Mouse (Mus musculus): ENCODE measurements around the gene Satb1. TPM values are rescaled to one million over a fixed set of nuclear protein-coding genes. Genes with fewer than 3 reads are reported as not detected.

The Satb1 gene
- polyA plus RNA-seq, 1 experiment = 0.67 TPM

DNA sequence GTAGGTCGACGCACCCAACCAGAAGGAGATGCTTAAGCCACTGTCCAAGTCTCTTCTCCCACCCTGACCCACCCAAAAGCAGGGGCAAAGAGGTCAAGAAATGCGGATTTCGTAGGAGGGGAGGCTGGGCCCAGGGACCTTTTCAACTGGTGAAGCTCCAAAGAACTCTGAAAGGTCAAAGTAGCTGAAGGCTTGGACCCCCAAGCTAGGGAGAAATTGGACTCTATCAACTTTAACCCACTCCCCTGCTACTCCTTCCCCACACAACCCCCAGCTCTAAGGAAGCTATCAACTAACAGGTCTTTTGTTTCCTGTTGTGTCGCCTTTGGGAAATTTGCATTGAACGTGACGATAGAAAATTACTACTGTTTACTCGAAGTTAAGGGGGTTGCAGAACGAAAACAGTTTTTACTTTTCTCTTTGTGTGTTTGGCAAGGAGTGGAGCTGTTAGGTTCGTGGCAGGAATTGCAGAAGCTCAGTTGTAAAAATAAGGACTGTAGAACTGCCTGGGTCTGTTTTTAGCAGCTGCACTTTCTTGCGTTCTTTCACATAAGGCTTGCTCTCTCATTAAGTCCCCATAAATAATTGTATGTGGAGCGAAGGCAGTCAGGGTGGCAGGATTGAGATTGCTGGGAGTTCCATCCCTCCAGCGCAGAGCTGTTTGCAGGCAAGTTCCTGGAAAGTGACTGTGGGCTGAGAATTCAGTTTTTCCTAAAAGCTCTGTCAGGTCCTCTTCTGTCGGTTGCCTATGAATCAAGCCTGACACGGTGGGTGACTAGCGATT lies 680 bp upstream of the Satb1 start:
- no peak overlapping the region for H3K4me2 ChIP-seq (ENCODE audit: low read depth)
- H3K4me3 ChIP-seq = no peak overlapping the region
- no peak overlapping the region for H3ac ChIP-seq (ENCODE audit: control insufficient read depth, insufficient read length)
- H3K79me2 ChIP-seq (ENCODE audit: control insufficient read depth, insufficient read depth) = no peaks in the 10 kb centered on the region
- H3K36me3 ChIP-seq (ENCODE audit: control insufficient read depth, insufficient read depth) = no peaks in the 10 kb centered on the region
- TF ChIP-seq POLR2A (IDR thresholded peaks at IDR 0.05; ENCODE audit: insufficient read length, low read depth) = no peak
- TF ChIP-seq SRF (IDR thresholded peaks at IDR 0.05; ENCODE audit: control insufficient read depth, insufficient read length, low read depth) = no peak
- TF ChIP-seq MYOG (IDR thresholded peaks at IDR 0.05; ENCODE audit: control insufficient read depth in 1 of 3, insufficient read depth in 1 of 3, insufficient read length in 2 of 3, low read depth in 2 of 3) = no peak
- TF ChIP-seq POLR2AphosphoS2 (IDR thresholded peaks at IDR 0.05; ENCODE audit: insufficient read length, low read depth) = no peak
- TF ChIP-seq MAX (IDR thresholded peaks at IDR 0.05; ENCODE audit: low read depth) = no peak
- no peak for TF ChIP-seq USF1 (IDR thresholded peaks at IDR 0.05; ENCODE audit: low read depth)
- no peak for TF ChIP-seq MYOD1 (IDR thresholded peaks at IDR 0.05; ENCODE audit: control insufficient read depth in 1 of 3, insufficient read length in 2 of 3, low read depth in 2 of 3)
- no peak for TF ChIP-seq TCF12 (IDR thresholded peaks at IDR 0.05; ENCODE audit: insufficient read depth, poor library complexity, severe bottlenecking)
- no peak for TF ChIP-seq E2F4 (IDR thresholded peaks at IDR 0.05; ENCODE audit: insufficient read depth)
- H3K27me3 ChIP-seq (ENCODE audit: control insufficient read depth, insufficient read depth, insufficient read length) = peaks cover 24% of the 10 kb centered on the region

DNA sequence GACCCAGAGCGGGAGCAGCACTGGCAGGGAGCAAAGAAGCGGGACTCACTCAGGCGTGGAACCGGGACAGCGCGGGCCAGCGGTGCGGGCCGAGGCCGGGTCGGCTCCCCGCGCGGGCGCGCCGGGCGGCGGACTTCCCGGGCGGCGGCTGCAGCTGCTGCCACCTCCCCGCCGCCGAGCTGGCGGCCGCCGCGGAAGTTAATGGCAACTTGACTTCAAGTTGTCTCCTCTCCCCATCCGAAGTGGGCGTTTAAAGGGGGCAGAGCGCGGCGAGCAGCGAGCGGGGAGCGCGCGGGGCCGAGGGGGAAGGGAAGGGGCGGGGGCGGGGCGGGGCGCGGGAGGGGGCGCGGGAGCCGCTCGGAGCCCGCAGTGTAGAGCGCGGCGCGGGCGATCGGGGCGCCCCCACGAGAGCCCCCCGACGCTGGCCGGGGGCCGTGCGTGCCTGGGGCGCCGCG lies 642 bp downstream of the Satb1 start:
- Histone ChIP-seq H3K79me2 (ENCODE audit: control insufficient read depth, insufficient read depth) (no peaks in the 10 kb centered on the region), H3K4me2 (ENCODE audit: low read depth) (peak overlapping the region; percentile 64), H3K27me3 (ENCODE audit: control insufficient read depth, insufficient read depth, insufficient read length) (peaks cover 30% of the 10 kb centered on the region), H3K36me3 (ENCODE audit: control insufficient read depth, insufficient read depth) (no peaks in the 10 kb centered on the region), H3K4me3 (no peak overlapping the region), H3ac (ENCODE audit: control insufficient read depth, insufficient read length) (no peak overlapping the region)
- TF ChIP-seq TCF3 (IDR thresholded peaks at IDR 0.05; ENCODE audit: insufficient read length, low read depth) (no peak), POLR2A (IDR thresholded peaks at IDR 0.05; ENCODE audit: insufficient read length, low read depth) (no peak), TCF12 (IDR thresholded peaks at IDR 0.05; ENCODE audit: insufficient read depth, poor library complexity, severe bottlenecking) (no peak), CEBPB (IDR thresholded peaks at IDR 0.05; ENCODE audit: insufficient read depth, poor library complexity, severe bottlenecking) (no peak), SRF (IDR thresholded peaks at IDR 0.05; ENCODE audit: control insufficient read depth, insufficient read length, low read depth) (no peak), MAX (IDR thresholded peaks at IDR 0.05; ENCODE audit: low read depth) (no peak), E2F4 (IDR thresholded peaks at IDR 0.05; ENCODE audit: insufficient read depth) (no peak), USF1 (IDR thresholded peaks at IDR 0.05; ENCODE audit: low read depth) (no peak), MYOD1 (IDR thresholded peaks at IDR 0.05; ENCODE audit: control insufficient read depth in 1 of 3, insufficient read length in 2 of 3, low read depth in 2 of 3) (no peak), REST (IDR thresholded peaks at IDR 0.05; ENCODE audit: insufficient read depth, insufficient read length) (no peak)

DNA sequence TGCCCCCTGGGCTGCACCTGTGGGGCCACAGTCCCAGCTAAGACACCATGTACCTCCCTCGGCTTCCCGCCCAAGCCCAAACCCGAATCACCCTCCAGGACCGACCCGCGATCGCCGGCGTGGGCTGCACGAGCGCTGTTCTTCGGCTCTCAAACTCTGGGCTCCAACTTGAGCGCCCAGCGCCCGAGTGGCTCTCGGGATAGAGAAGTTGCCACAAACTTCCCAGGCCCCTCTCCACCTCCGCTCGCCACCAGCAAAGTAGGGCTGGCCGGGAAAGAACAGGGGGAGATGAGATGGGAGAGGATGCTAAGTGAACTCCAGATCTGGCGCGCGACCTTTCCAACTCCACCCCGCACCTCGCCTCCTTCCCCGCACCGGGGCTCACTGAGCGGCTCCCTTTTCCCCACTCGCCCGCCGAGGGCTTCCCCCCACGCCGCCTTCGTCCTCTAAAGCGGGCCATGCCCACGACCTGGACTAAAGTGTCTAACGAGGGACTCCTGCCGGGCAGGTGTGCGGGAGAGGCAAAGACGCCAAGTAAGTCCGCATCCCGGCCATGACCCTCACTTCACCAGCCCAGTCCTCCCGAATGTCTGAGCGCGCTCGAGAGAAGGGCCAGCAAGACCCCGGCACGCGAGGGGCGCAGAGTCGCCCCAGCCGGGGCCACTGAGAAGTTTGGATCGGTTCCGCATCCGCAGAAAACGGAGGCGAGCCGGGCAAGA lies 1.2 kb downstream of the Satb1 start:
- H3K79me2 ChIP-seq (ENCODE audit: control insufficient read depth, insufficient read depth) = no peaks in the 10 kb centered on the region
- no peaks in the 10 kb centered on the region for H3K36me3 ChIP-seq (ENCODE audit: control insufficient read depth, insufficient read depth)
- peaks cover 30% of the 10 kb centered on the region for H3K27me3 ChIP-seq (ENCODE audit: control insufficient read depth, insufficient read depth, insufficient read length)
- H3K4me2 ChIP-seq (ENCODE audit: low read depth) = peak overlapping the region; percentile 64
- H3ac ChIP-seq (ENCODE audit: control insufficient read depth, insufficient read length) = no peak overlapping the region
- TF ChIP-seq POLR2A (IDR thresholded peaks at IDR 0.05; ENCODE audit: insufficient read length, low read depth) (no peak), MYOG (IDR thresholded peaks at IDR 0.05; ENCODE audit: control insufficient read depth in 1 of 3, insufficient read depth in 1 of 3, insufficient read length in 2 of 3, low read depth in 2 of 3) (no peak), TCF12 (IDR thresholded peaks at IDR 0.05; ENCODE audit: insufficient read depth, poor library complexity, severe bottlenecking) (no peak), USF1 (IDR thresholded peaks at IDR 0.05; ENCODE audit: low read depth) (no peak)
- H3K4me3 ChIP-seq = no peak overlapping the region

DNA sequence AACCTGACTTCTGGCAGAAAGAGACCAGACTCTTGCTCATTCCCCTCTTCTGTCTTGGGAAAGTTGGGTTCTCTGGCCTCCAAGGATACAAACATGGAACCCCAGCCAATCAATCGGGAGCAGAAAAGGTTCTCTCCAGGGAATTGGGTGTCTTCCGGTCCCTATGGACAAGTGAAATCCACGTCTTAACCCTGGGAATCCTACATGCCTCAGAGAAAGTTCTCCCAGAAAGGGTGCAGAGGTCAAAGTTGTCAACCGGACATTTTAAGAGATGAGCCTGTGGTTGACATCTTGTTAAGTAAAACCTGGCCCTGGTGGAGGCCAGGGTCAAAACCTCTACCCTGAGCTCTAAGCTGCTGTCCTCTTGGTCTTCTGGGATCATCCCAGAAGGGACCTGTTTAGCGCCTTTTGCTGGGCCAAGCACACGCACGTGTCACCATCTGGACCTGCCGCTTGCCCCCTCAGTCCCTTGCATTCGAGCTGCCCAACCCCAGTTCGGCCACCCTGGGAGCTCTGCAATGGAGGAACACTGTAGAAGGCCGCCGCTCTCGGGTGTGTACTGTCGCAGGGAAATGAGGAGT lies 1.9 kb downstream of the Satb1 start:
- Histone ChIP-seq H3K4me2 (ENCODE audit: low read depth) (no peak overlapping the region), H3K4me3 (no peak overlapping the region), H3ac (ENCODE audit: control insufficient read depth, insufficient read length) (no peak overlapping the region), H3K36me3 (ENCODE audit: control insufficient read depth, insufficient read depth) (no peaks in the 10 kb centered on the region), H3K27me3 (ENCODE audit: control insufficient read depth, insufficient read depth, insufficient read length) (peaks cover 30% of the 10 kb centered on the region), H3K79me2 (ENCODE audit: control insufficient read depth, insufficient read depth) (no peaks in the 10 kb centered on the region)
- TF ChIP-seq SRF (IDR thresholded peaks at IDR 0.05; ENCODE audit: control insufficient read depth, insufficient read length, low read depth) (no peak), TCF3 (IDR thresholded peaks at IDR 0.05; ENCODE audit: insufficient read length, low read depth) (no peak), MYOG (IDR thresholded peaks at IDR 0.05; ENCODE audit: control insufficient read depth in 1 of 3, insufficient read depth in 1 of 3, insufficient read length in 2 of 3, low read depth in 2 of 3) (no peak), E2F4 (IDR thresholded peaks at IDR 0.05; ENCODE audit: insufficient read depth) (no peak), POLR2AphosphoS2 (IDR thresholded peaks at IDR 0.05; ENCODE audit: insufficient read length, low read depth) (no peak), POLR2A (IDR thresholded peaks at IDR 0.05; ENCODE audit: insufficient read length, low read depth) (no peak), REST (IDR thresholded peaks at IDR 0.05; ENCODE audit: insufficient read depth, insufficient read length) (no peak), MAX (IDR thresholded peaks at IDR 0.05; ENCODE audit: low read depth) (no peak), USF1 (IDR thresholded peaks at IDR 0.05; ENCODE audit: low read depth) (no peak), MYOD1 (IDR thresholded peaks at IDR 0.05; ENCODE audit: control insufficient read depth in 1 of 3, insufficient read length in 2 of 3, low read depth in 2 of 3) (no peak)

Data from myocyte (in vitro differentiated cells).